In genomic region chr10:76512965-76513583, GRCm38 (mm10) we compare ENCODE assay signal across 8 mouse cellular contexts. TPM values are rescaled to one million over a fixed set of nuclear protein-coding genes. Genes with fewer than 3 reads are reported as not detected.
DNase-seq lines count a peak whose midpoint lies in the region; ATAC-seq and TF ChIP-seq lines count a peak whose summit lies in the region.

No protein-coding gene starts in this region.

- no peaks in the 10 kb centered on the region for H3K27me3 ChIP-seq in liver, embryonic 14.5 days (ENCODE audit: control insufficient read depth, insufficient read depth, low read length)
- H3K27me3 ChIP-seq in neural tube, embryonic 14.5 days (ENCODE audit: control insufficient read depth, insufficient read depth, low read length), result no peaks in the 10 kb centered on the region

- H3K4me2 ChIP-seq in liver, embryonic 14.5 days (ENCODE audit: low read depth), result no peak overlapping the region
- H3K4me2 ChIP-seq in neural tube, embryonic 14.5 days (ENCODE audit: low read depth, low read length), result no peak overlapping the region

- no peaks in the 10 kb centered on the region for H3K4me1 ChIP-seq in liver, embryonic 14.5 days (replicated peaks; ENCODE audit: control insufficient read depth in 2 of 2, insufficient read depth in 2 of 2, low read length in 1 of 2)
- H3K4me1 ChIP-seq in neural tube, embryonic 14.5 days (ENCODE audit: control insufficient read depth, insufficient read depth, low read length), result no peaks in the 10 kb centered on the region

- TF ChIP-seq EP300 in liver, embryonic 14.5 days (IDR thresholded peaks at IDR 0.05; ENCODE audit: low read depth), result no peak

- H3K4me3 ChIP-seq in liver, embryonic 14.5 days (ENCODE audit: insufficient read depth in 1 of 2, low read depth in 2 of 2, low read length in 2 of 2), result no peak overlapping the region
- no peak overlapping the region for H3K4me3 ChIP-seq in neural tube, embryonic 14.5 days (ENCODE audit: low read depth, low read length)

- peak; percentile 77 for ATAC-seq in liver, embryonic 14.5 days (ENCODE audit: insufficient read depth)
- ATAC-seq in neural tube, embryonic 14.5 days (ENCODE audit: low read depth), result peak; percentile 71; the same call in 1 of the 2 replicates

- TF ChIP-seq CTCF in liver, embryonic 14.5 days (IDR thresholded peaks at IDR 0.05; ENCODE audit: low read depth), result peak; percentile 98

- H3K27ac ChIP-seq in liver, embryonic 14.5 days, result no peak overlapping the region
- no peak overlapping the region for H3K27ac ChIP-seq in neural tube, embryonic 14.5 days (ENCODE audit: low read depth, low read length)

- H3K9me3 ChIP-seq in liver, embryonic 14.5 days (ENCODE audit: control insufficient read depth, low read length), result no peaks in the 10 kb centered on the region
- no peaks in the 10 kb centered on the region for H3K9me3 ChIP-seq in neural tube, embryonic 14.5 days (ENCODE audit: control insufficient read depth, low read length)

- H3K36me3 ChIP-seq in liver, embryonic 14.5 days (replicated peaks; ENCODE audit: control insufficient read depth, insufficient read depth, low read depth), result peaks cover 3% of the 10 kb centered on the region
- H3K36me3 ChIP-seq in neural tube, embryonic 14.5 days (ENCODE audit: control insufficient read depth, insufficient read depth, low read length), result peaks cover 46% of the 10 kb centered on the region

- no peak overlapping the region for H3K9ac ChIP-seq in liver, embryonic 14.5 days (replicated peaks)
- H3K9ac ChIP-seq in neural tube, embryonic 14.5 days (replicated peaks; ENCODE audit: low read depth, low read length), result no peak overlapping the region

- peak; percentile 88 to 90 for DNase-seq in B cell, adult 2 months
- peak; percentile 53 for DNase-seq in adipocyte (ENCODE audit: low spot score)
- peak; percentile 86 for DNase-seq in embryo, embryonic 11 days
- peak; percentile 34 to 50 for DNase-seq in heart, adult 9 months (ENCODE audit: low spot score in 2 of 2)
- peak; percentile 44 to 77 for DNase-seq in kidney, adult 8-10 months
- DNase-seq in liver, embryonic 14.5 days (ENCODE audit: low read depth in 3 of 3, low spot score in 3 of 3), result peak; percentile 58 to 65 (median 60)
- DNase-seq in thymus, postnatal 14 days, result peak; percentile 86

- 34% methylated on average over 5 of the region's 5 CpGs for WGBS in liver, embryonic 14.5 days (ENCODE audit: insufficient replicate concordance)
- WGBS in neural tube, embryonic 14.5 days, result 45% methylated on average over 5 of the region's 5 CpGs

RNA-seq across cellular contexts. Expression of gene Lss, which starts 18.3 kb away (rescaled TPM):
- polyA plus RNA-seq in liver, embryonic 14.5 days (2012; rRNA removed), result 26.0 and 31.7 TPM in 2 replicates
- polyA plus RNA-seq in liver, embryonic 14.5 days (2014; fragmentation: Nextera tagmentation; extraction: Ambion mirVana), result 45.2 and 46.6 TPM in 2 replicates
- 34.1 and 39.3 TPM in 2 replicates for polyA plus RNA-seq in neural tube, embryonic 14.5 days (2014; fragmentation: Nextera tagmentation; extraction: Ambion mirVana)

RNA-seq across cellular contexts. Expression of gene Ybey, which starts 44.2 kb away (rescaled TPM):
- polyA plus RNA-seq in liver, embryonic 14.5 days (2012; rRNA removed), result 1.1 and 1.5 TPM in 2 replicates
- polyA plus RNA-seq in liver, embryonic 14.5 days (2014; fragmentation: Nextera tagmentation; extraction: Ambion mirVana), result 1.8 TPM in 2 replicates
- polyA plus RNA-seq in neural tube, embryonic 14.5 days (2014; fragmentation: Nextera tagmentation; extraction: Ambion mirVana), result 5.1 and 5.2 TPM in 2 replicates

RNA-seq across cellular contexts. Expression of gene Mcm3ap, which starts 44.3 kb away (rescaled TPM):
- polyA plus RNA-seq in liver, embryonic 14.5 days (2012; rRNA removed), result 8.7 and 12.5 TPM in 2 replicates
- polyA plus RNA-seq in liver, embryonic 14.5 days (2014; fragmentation: Nextera tagmentation; extraction: Ambion mirVana), result 23.4 and 24.7 TPM in 2 replicates
- 67.8 and 75.8 TPM in 2 replicates for polyA plus RNA-seq in neural tube, embryonic 14.5 days (2014; fragmentation: Nextera tagmentation; extraction: Ambion mirVana)

RNA-seq across cellular contexts. Expression of gene Spatc1l, which starts 49.0 kb away (rescaled TPM):
- polyA plus RNA-seq in liver, embryonic 14.5 days (2012; rRNA removed), result 0.06 TPM in 1 of 2 replicates, not detected in the other
- polyA plus RNA-seq in liver, embryonic 14.5 days (2014; fragmentation: Nextera tagmentation; extraction: Ambion mirVana), result not detected in 2 replicates
- polyA plus RNA-seq in neural tube, embryonic 14.5 days (2014; fragmentation: Nextera tagmentation; extraction: Ambion mirVana), result 0.15 TPM in 1 of 2 replicates, not detected in the other
